8 mouse cellular contexts compared by ENCODE assay signal in the genomic region with DNA sequence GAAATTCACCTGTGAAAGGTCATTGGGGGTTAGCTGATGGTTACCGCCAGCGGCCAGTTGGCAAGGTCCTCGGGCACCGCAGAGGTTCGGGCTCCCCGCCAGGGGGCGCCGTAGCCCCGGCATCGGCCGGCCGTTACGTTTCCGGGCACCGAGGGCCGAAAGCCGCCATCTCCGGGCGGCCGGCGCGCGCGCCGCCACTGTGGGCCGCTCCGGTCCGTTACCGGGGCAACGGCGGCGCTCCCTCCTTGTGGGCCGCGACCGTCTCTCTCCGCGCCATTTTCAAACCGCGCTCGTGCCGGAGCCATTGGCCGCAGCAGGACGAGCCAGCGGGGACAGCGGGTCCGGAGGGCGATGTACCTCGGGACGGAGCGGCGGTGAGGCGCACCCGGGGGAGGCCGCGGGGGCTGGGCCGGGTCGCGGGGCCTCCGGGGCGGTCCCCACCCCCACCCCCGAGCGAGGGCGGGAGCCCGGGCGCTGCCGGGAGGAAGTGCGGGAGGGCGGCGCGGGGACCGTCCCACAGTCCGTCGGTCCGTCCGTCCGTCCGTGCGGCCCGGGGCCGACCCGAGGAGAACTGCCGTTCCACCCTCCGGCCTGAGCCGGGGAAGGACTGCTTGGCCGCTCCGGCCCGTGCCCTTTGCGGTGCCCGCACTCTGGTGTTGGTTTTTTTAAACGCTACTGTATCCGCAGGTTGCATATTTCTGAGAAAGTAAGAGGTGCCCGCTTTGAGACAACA. TPM values are rescaled to one million over a fixed set of nuclear protein-coding genes. Genes with fewer than 3 reads are reported as not detected.
A peak's percentile ranks its signal among the peaks of the same experiment; 100 is the strongest.
DNase-seq lines count a peak whose midpoint lies in the region; ATAC-seq and TF ChIP-seq lines count a peak whose summit lies in the region.

TSS of gene Cep135 (plus strand) at position 148 of the 733 bp plus-strand sequence.

- peak; percentile 92 to 97 for DNase-seq in adrenal gland, adult (ENCODE audit: inconsistent age in 2 of 2, low spot score in 1 of 2)
- peak; percentile 76 to 85 for DNase-seq in gastrocnemius, adult 8-10 months (ENCODE audit: low spot score in 2 of 2)
- peak; percentile 86 for DNase-seq in induced T-regulatory cell, adult 2 months (ENCODE audit: low read depth)
- peak; percentile 82 to 94 for DNase-seq in left cerebral cortex, postnatal 10 days (ENCODE audit: extremely low spot score in 1 of 2, low spot score in 2 of 2)
- DNase-seq in right cerebral cortex, postnatal 10 days (ENCODE audit: low spot score in 2 of 2), result peak; percentile 93
- DNase-seq in urinary bladder, postnatal 14 days (ENCODE audit: low spot score), result peak; percentile 91

- H3K4me1 ChIP-seq in cortical plate, adult 2 months (ENCODE audit: control insufficient read depth, insufficient read depth, low read length), result no peaks in the 10 kb centered on the region

- peak; percentile 91 for ATAC-seq in megakaryocyte progenitor cell, adult 5-6 weeks (replicated peaks; ENCODE audit: poor library complexity)

- peak within 1 kb of the TSS; percentile 86; the same call in 1 of the 2 replicates for H3K27ac ChIP-seq in cortical plate, adult 2 months (ENCODE audit: insufficient read depth, low read length)

- TF ChIP-seq CTCF in cortical plate, adult 2 months (IDR thresholded peaks at IDR 0.05; ENCODE audit: extremely low read depth, insufficient read depth, low read length), result peak; percentile 25; the same call in 1 of the 2 replicates

- peak within 1 kb of the TSS; percentile 86 for H3K4me3 ChIP-seq in cortical plate, adult 2 months (ENCODE audit: insufficient read depth, low read length)

- TF ChIP-seq POLR2A in cortical plate, adult 2 months (IDR thresholded peaks at IDR 0.05; ENCODE audit: extremely low read depth, insufficient read depth, low read length), result no peak

- intact Hi-C loops in left cerebral cortex, postnatal 10 days (cut with DNase I), result loop anchor here (2.0 to 5.0 kb wide), 2 partner anchors 254 to 270 kb away; no protein-coding TSS in a partner anchor

RNA-seq across cellular contexts. Expression of gene Cep135, which starts in this region (rescaled TPM):
- 5.8 and 6.7 TPM in 2 replicates for polyA plus RNA-seq in cortical plate, adult 2 months (2012; rRNA removed)
- total RNA-seq in gastrocnemius, adult 8-10 months (2022), result under 1 TPM; 0.61 to 0.94 (median 0.86) TPM
- 1 to 10 TPM; 6.9 to 8.0 TPM for total RNA-seq in left cerebral cortex, postnatal 10 days (2021)
- 9.6 and 10.2 TPM in 2 replicates for total RNA-seq in megakaryocyte progenitor cell, adult 5-6 weeks (2015)
- total RNA-seq in megakaryocyte progenitor cell, adult 5-6 weeks (2017), result 13.7 and 17.4 TPM in 2 replicates

Comparison
In these comparisons a context has a peak if more than half of its experiments do, and no peak if none do; other contexts are left out.
1. Peak in every context shown above with its lines: DNase-seq, ATAC-seq, H3K4me3 ChIP-seq and H3K27ac ChIP-seq.
2. RNA of gene Cep135 (total RNA-seq): 9.6 to 17.4 TPM in megakaryocyte progenitor cell, adult 5-6 weeks and 6.9 to 8.0 TPM in left cerebral cortex, postnatal 10 days; 0.61 to 0.94 TPM in gastrocnemius, adult 8-10 months; every median in the first group is over 4 times any median in the second.
3. Peak in DNase-seq in gastrocnemius, adult 8-10 months; RNA of the gene not detected or under 1 TPM.